10 mouse cellular contexts compared by ENCODE assay signal in the genomic region with DNA sequence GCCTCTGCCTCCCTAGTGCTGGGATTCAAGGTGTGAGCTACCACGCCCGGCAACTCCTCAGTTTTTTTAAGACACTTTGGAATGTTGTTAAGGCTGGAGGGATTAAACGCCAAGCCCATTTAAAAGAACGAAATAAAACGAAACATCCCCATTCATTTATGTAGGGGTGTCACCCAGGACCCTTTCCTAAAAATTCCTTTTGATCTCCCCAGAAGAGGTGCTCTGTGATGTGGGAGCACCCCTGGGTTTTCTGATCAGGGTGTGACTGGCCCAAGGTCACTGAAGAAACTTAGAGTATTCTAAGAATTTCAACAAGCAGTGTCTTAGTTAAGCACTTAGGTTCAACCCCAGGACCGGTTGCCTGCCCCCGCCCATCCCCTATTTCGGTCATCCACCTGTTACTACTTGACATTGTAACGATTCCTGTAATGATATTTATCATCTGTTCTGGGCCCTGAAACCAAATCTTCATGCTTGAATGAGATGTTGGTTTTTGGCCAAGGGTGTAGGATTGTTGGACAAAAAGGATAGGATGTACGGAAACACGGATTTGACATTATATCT. TPM values are rescaled to one million over a fixed set of nuclear protein-coding genes. Genes with fewer than 3 reads are reported as not detected.
DNase-seq lines count a peak whose midpoint lies in the region; ATAC-seq and TF ChIP-seq lines count a peak whose summit lies in the region.
"Had no signal": no experiment of that assay in that cellular context is flagged by ENCODE, and none has a peak within 500 bp of the region (broad histone marks: within the 10 kb centered on the region; RNA-seq: fewer than 3 reads in every experiment).

No protein-coding gene starts in this region.

- H3K27ac ChIP-seq in forebrain, postnatal 0 days (ENCODE audit: low read depth, low read length) = no peak overlapping the region
- no peak overlapping the region for H3K27ac ChIP-seq in liver, embryonic 13.5 days
- H3K27ac ChIP-seq: macrophage had no signal

- no peak for ATAC-seq in forebrain, postnatal 0 days
- ATAC-seq in liver, embryonic 13.5 days (ENCODE audit: low read depth) = no peak

- H3ac ChIP-seq in C2C12 (ENCODE audit: control insufficient read depth, insufficient read length, low read depth) = peak overlapping the region; percentile 13

- TF ChIP-seq CTCF in C2C12 (IDR thresholded peaks at IDR 0.05; ENCODE audit: control insufficient read depth, insufficient read depth, insufficient read length) (no peak), E14TG2a.4 (conservative IDR thresholded peaks at IDR 0.05; ENCODE audit: low read length) (no peak)
- no peak for TF ChIP-seq CTCF in forebrain, postnatal 0 days (IDR thresholded peaks at IDR 0.05; ENCODE audit: low read depth)

- no peak for DNase-seq in forebrain, postnatal 0 days
- no peak for DNase-seq in liver, embryonic 13.5 days
- DNase-seq in spleen, postnatal 4 days (ENCODE audit: low spot score in 2 of 2) = no peak
- no peak for DNase-seq in left cerebral cortex, postnatal 25 days (ENCODE audit: low spot score in 2 of 2)
- DNase-seq in layer of hippocampus, adult 9-11 months = no peak
- no peak for DNase-seq in cerebellum, adult 11 months
- DNase-seq: adrenal gland, adult 8-10 months had no signal

- H3K36me3 ChIP-seq in C2C12 (ENCODE audit: control insufficient read depth, insufficient read depth) = peaks cover 16% of the 10 kb centered on the region
- peaks cover 20% of the 10 kb centered on the region for H3K36me3 ChIP-seq in E14TG2a.4 (ENCODE audit: insufficient read depth, low read length)
- no peaks in the 10 kb centered on the region for H3K36me3 ChIP-seq in forebrain, postnatal 0 days (ENCODE audit: insufficient read depth)
- H3K36me3 ChIP-seq in liver, embryonic 13.5 days = no peaks in the 10 kb centered on the region

- H3K79me2 ChIP-seq in C2C12 (ENCODE audit: control insufficient read depth, insufficient read depth) = peaks cover 74% of the 10 kb centered on the region

- peaks cover 76% of the 10 kb centered on the region for H3K4me1 ChIP-seq in E14TG2a.4 (replicated peaks; ENCODE audit: low read depth, low read length)
- H3K4me1 ChIP-seq in forebrain, postnatal 0 days (ENCODE audit: insufficient read depth) = peaks cover 26% of the 10 kb centered on the region
- peaks cover 79% of the 10 kb centered on the region for H3K4me1 ChIP-seq in liver, embryonic 13.5 days (replicated peaks)

- intact Hi-C loops in left cerebral cortex, postnatal 25 days (cut with DNase I) = loop anchor here (5.0 kb wide), 1 partner anchor 71 kb away; no protein-coding TSS in a partner anchor

- H3K4me2 ChIP-seq in forebrain, postnatal 0 days (ENCODE audit: low read depth) = peak overlapping the region; percentile 96
- peak overlapping the region; percentile 93 for H3K4me2 ChIP-seq in liver, embryonic 13.5 days

- peak overlapping the region; percentile 75 for H3K4me3 ChIP-seq in C2C12 (ENCODE audit: insufficient read depth, poor library complexity, severe bottlenecking)
- peak overlapping the region; percentile 98 for H3K4me3 ChIP-seq in E14TG2a.4 (replicated peaks; ENCODE audit: low read length)
- peak overlapping the region; percentile 87 for H3K4me3 ChIP-seq in forebrain, postnatal 0 days (ENCODE audit: low read depth, low read length)
- H3K4me3 ChIP-seq in liver, embryonic 13.5 days (replicated peaks) = peak overlapping the region; percentile 73

- H3K9ac ChIP-seq in forebrain, postnatal 0 days = no peak overlapping the region; the same call in 1 of the 2 replicates
- peak overlapping the region; percentile 83; the same call in 1 of the 2 replicates for H3K9ac ChIP-seq in liver, embryonic 13.5 days

- WGBS in forebrain, postnatal 0 days = 35% methylated on average over 11 of the region's 11 CpGs
- 63% methylated on average over 11 of the region's 11 CpGs for WGBS in liver, embryonic 13.5 days (ENCODE audit: insufficient replicate concordance)

- no peaks in the 10 kb centered on the region for H3K9me3 ChIP-seq in E14TG2a.4 (ENCODE audit: low read length)
- no peaks in the 10 kb centered on the region for H3K9me3 ChIP-seq in forebrain, postnatal 0 days (ENCODE audit: low read length)
- H3K9me3 ChIP-seq in liver, embryonic 13.5 days (replicated peaks) = no peaks in the 10 kb centered on the region

- H3K27me3 ChIP-seq in C2C12 (ENCODE audit: control insufficient read depth, insufficient read depth, insufficient read length) (no peaks in the 10 kb centered on the region), E14TG2a.4 (ENCODE audit: insufficient read depth, low read length) (no peaks in the 10 kb centered on the region)
- H3K27me3 ChIP-seq in forebrain, postnatal 0 days (ENCODE audit: insufficient read depth, low read length) = no peaks in the 10 kb centered on the region
- H3K27me3 ChIP-seq in liver, embryonic 13.5 days = peaks cover 23% of the 10 kb centered on the region

- peaks cover 62% of the 10 kb centered on the region for H3K79me3 ChIP-seq in C2C12 (ENCODE audit: low read depth)

TF ChIP-seq in C2C12, 6 proteins besides CTCF, POLR2A, EP300 and RAD21:
- TF ChIP-seq CEBPB (IDR thresholded peaks at IDR 0.05; ENCODE audit: low read depth) = no peak
- no peak for TF ChIP-seq USF1 (IDR thresholded peaks at IDR 0.05; ENCODE audit: low read depth)
- no peak for TF ChIP-seq MYOG (IDR thresholded peaks at IDR 0.05; ENCODE audit: control insufficient read depth, extremely low read depth, insufficient read length)
TF ChIP-seq in C2C12: peak in this region for 0.

RNA-seq across cellular contexts. Expression of a gene that starts 2.5 kb away (rescaled TPM):
- 362 TPM for polyA plus RNA-seq in C2C12 (2012; fragmentation: generic; extraction: Trizol)
- 128 and 150 TPM in 2 replicates for total RNA-seq in forebrain, postnatal 0 days (2014; rRNA removed)
- polyA plus RNA-seq in forebrain, postnatal 0 days (2015; fragmentation: Nextera tagmentation; extraction: Ambion mirVana) = 307 and 319 TPM in 2 replicates
- polyA plus RNA-seq in liver, embryonic 13.5 days (2015; fragmentation: Nextera tagmentation; extraction: Ambion mirVana) = 109 and 120 TPM in 2 replicates
- total RNA-seq in left cerebral cortex, postnatal 25 days (2021) = 10 to 100 TPM; 66.1 to 66.7 TPM
